Mouse (Mus musculus): ENCODE data around the gene Brwd1. TPM values are rescaled to one million over a fixed set of nuclear protein-coding genes. Genes with fewer than 3 reads are reported as not detected.
A peak's percentile ranks its signal among the peaks of the same experiment; 100 is the strongest.

Gene Brwd1
- polyA plus RNA-seq (2015; fragmentation: Nextera tagmentation; extraction: Ambion mirVana) = 12.1 and 14.7 TPM in 2 replicates

- ATAC-seq (ENCODE audit: insufficient read depth) = peak; percentile 68
- Histone ChIP-seq H3K27ac (replicated peaks) (peak within 1 kb of the TSS; percentile 86), H3K4me3 (replicated peaks) (peak within 1 kb of the TSS; percentile 80), H3K4me1 (replicated peaks) (peaks cover 34% of the 10 kb centered on the region), H3K9me3 (replicated peaks) (no peaks in the 10 kb centered on the region), H3K36me3 (replicated peaks) (peaks cover 11% of the 10 kb centered on the region; the same call in 1 of the 2 replicates), H3K27me3 (peaks cover 38% of the 10 kb centered on the region), H3K9ac (peak within 1 kb of the TSS; percentile 69), H3K4me2 (peak within 1 kb of the TSS; percentile 93)
- 1% methylated on average over 80 of the region's 107 CpGs for WGBS (ENCODE audit: insufficient replicate concordance)
Observed at GRCm38 (mm10) chr16:96082301-96083178, at the start of gene Brwd1. Brwd1 (minus strand) TSS chr16:96082526.

- no peaks in the 10 kb centered on the region for H3K9me3 ChIP-seq (replicated peaks)
- H3K4me3 ChIP-seq (replicated peaks) = peak overlapping the region; percentile 71
- H3K27ac ChIP-seq (replicated peaks) = peak overlapping the region; percentile 67; the same call in 1 of the 2 replicates
- H3K9ac ChIP-seq = peak overlapping the region; percentile 69
- 6% methylated on average over 9 of the region's 9 CpGs for WGBS (ENCODE audit: insufficient replicate concordance)
- H3K4me1 ChIP-seq (replicated peaks) = peaks cover 31% of the 10 kb centered on the region
- H3K4me2 ChIP-seq = peak overlapping the region; percentile 92
- ATAC-seq (ENCODE audit: insufficient read depth) = no peak
- H3K36me3 ChIP-seq (replicated peaks) = peaks cover 21% of the 10 kb centered on the region
- H3K27me3 ChIP-seq = peaks cover 21% of the 10 kb centered on the region
Observed at GRCm38 (mm10) chr16:96128466-96128865, 46.1 kb upstream of the Brwd1 start.

- H3K27me3 ChIP-seq = peaks cover 21% of the 10 kb centered on the region
- H3K9ac ChIP-seq = peak within 1 kb of the TSS; percentile 69
- H3K4me1 ChIP-seq (replicated peaks) = peaks cover 31% of the 10 kb centered on the region
- H3K27ac ChIP-seq (replicated peaks) = peak within 1 kb of the TSS; percentile 72
- peak; percentile 89 for ATAC-seq (ENCODE audit: insufficient read depth)
- peak within 1 kb of the TSS; percentile 92 for H3K4me2 ChIP-seq
- H3K36me3 ChIP-seq (replicated peaks) = peaks cover 28% of the 10 kb centered on the region
- WGBS (ENCODE audit: insufficient replicate concordance) = under 1% methylated on average over 58 of the region's 72 CpGs
- H3K9me3 ChIP-seq (replicated peaks) = no peaks in the 10 kb centered on the region
- peak within 1 kb of the TSS; percentile 71 for H3K4me3 ChIP-seq (replicated peaks)
Observed at GRCm38 (mm10) chr16:96127657-96128344, 45.5 kb upstream of the Brwd1 start, which contains the start of gene Hmgn1. Hmgn1 (minus strand) TSS chr16:96127729.

- WGBS (ENCODE audit: insufficient replicate concordance) = under 1% methylated on average over 50 of the region's 52 CpGs
- H3K4me3 ChIP-seq (replicated peaks) = peak overlapping the region; percentile 71
- H3K9ac ChIP-seq = peak overlapping the region; percentile 69
- ATAC-seq (ENCODE audit: insufficient read depth) = peak; percentile 27
- no peaks in the 10 kb centered on the region for H3K9me3 ChIP-seq (replicated peaks)
- peaks cover 31% of the 10 kb centered on the region for H3K36me3 ChIP-seq (replicated peaks)
- H3K27ac ChIP-seq (replicated peaks) = peak overlapping the region; percentile 72
- H3K4me1 ChIP-seq (replicated peaks) = peaks cover 31% of the 10 kb centered on the region
- peak overlapping the region; percentile 92 for H3K4me2 ChIP-seq
- H3K27me3 ChIP-seq = peaks cover 21% of the 10 kb centered on the region
Observed at GRCm38 (mm10) chr16:96127288-96127656, 44.9 kb upstream of the Brwd1 start.

GRCm38 (mm10) chr16:96126684-96127171 lies 44.4 kb upstream of the Brwd1 start:
- peaks cover 21% of the 10 kb centered on the region for H3K27me3 ChIP-seq
- peak overlapping the region; percentile 92 for H3K4me2 ChIP-seq
- H3K4me3 ChIP-seq (replicated peaks) = peak overlapping the region; percentile 71
- peaks cover 31% of the 10 kb centered on the region for H3K4me1 ChIP-seq (replicated peaks)
- H3K36me3 ChIP-seq (replicated peaks) = peaks cover 31% of the 10 kb centered on the region
- H3K9me3 ChIP-seq (replicated peaks) = no peaks in the 10 kb centered on the region
- peak overlapping the region; percentile 69 for H3K9ac ChIP-seq
- peak overlapping the region; percentile 72 for H3K27ac ChIP-seq (replicated peaks)
- 2% methylated on average over 19 of the region's 19 CpGs for WGBS (ENCODE audit: insufficient replicate concordance)
- no peak for ATAC-seq (ENCODE audit: insufficient read depth)

- Histone ChIP-seq H3K9me3 (replicated peaks) (no peaks in the 10 kb centered on the region), H3K4me3 (replicated peaks) (no peak overlapping the region), H3K4me2 (no peak overlapping the region), H3K9ac (no peak overlapping the region), H3K36me3 (replicated peaks) (peaks cover 31% of the 10 kb centered on the region), H3K27ac (replicated peaks) (no peak overlapping the region), H3K27me3 (no peaks in the 10 kb centered on the region), H3K4me1 (replicated peaks) (no peaks in the 10 kb centered on the region)
- no peak for ATAC-seq (ENCODE audit: insufficient read depth)
- 48% methylated on average over 4 of the region's 4 CpGs for WGBS (ENCODE audit: insufficient replicate concordance)
Observed at GRCm38 (mm10) chr16:96120022-96120623, 37.8 kb upstream of the Brwd1 start.

- H3K4me1 ChIP-seq (replicated peaks) = no peaks in the 10 kb centered on the region
- no peak overlapping the region for H3K27ac ChIP-seq (replicated peaks)
- no peaks in the 10 kb centered on the region for H3K27me3 ChIP-seq
- ATAC-seq (ENCODE audit: insufficient read depth) = no peak
- no peak overlapping the region for H3K9ac ChIP-seq
- no peaks in the 10 kb centered on the region for H3K36me3 ChIP-seq (replicated peaks)
- H3K9me3 ChIP-seq (replicated peaks) = no peaks in the 10 kb centered on the region
- 37% methylated on average over 4 of the region's 4 CpGs for WGBS (ENCODE audit: insufficient replicate concordance)
- no peak overlapping the region for H3K4me3 ChIP-seq (replicated peaks)
- H3K4me2 ChIP-seq = no peak overlapping the region
Observed at GRCm38 (mm10) chr16:96114729-96115128, 32.4 kb upstream of the Brwd1 start.

- Histone ChIP-seq H3K36me3 (replicated peaks) (no peaks in the 10 kb centered on the region), H3K4me1 (replicated peaks) (no peaks in the 10 kb centered on the region), H3K9ac (no peak overlapping the region), H3K4me2 (no peak overlapping the region), H3K27ac (replicated peaks) (no peak overlapping the region), H3K27me3 (no peaks in the 10 kb centered on the region), H3K9me3 (replicated peaks) (no peaks in the 10 kb centered on the region), H3K4me3 (replicated peaks) (no peak overlapping the region)
- no peak for ATAC-seq (ENCODE audit: insufficient read depth)
- WGBS (ENCODE audit: insufficient replicate concordance) = 37% methylated on average over 2 of the region's 2 CpGs
Observed at GRCm38 (mm10) chr16:96112769-96113168, 30.4 kb upstream of the Brwd1 start.

GRCm38 (mm10) chr16:96110655-96111345 lies 28.5 kb upstream of the Brwd1 start:
- WGBS (ENCODE audit: insufficient replicate concordance) = 60% methylated on average over 5 of the region's 5 CpGs

GRCm38 (mm10) chr16:96109673-96110072 lies 27.3 kb upstream of the Brwd1 start:
- no peaks in the 10 kb centered on the region for H3K27me3 ChIP-seq
- WGBS (ENCODE audit: insufficient replicate concordance) = 34% methylated on average over 4 of the region's 4 CpGs
- H3K9ac ChIP-seq = no peak overlapping the region
- ATAC-seq (ENCODE audit: insufficient read depth) = no peak
- no peaks in the 10 kb centered on the region for H3K9me3 ChIP-seq (replicated peaks)
- no peaks in the 10 kb centered on the region for H3K36me3 ChIP-seq (replicated peaks)
- H3K27ac ChIP-seq (replicated peaks) = no peak overlapping the region
- H3K4me2 ChIP-seq = no peak overlapping the region
- no peak overlapping the region for H3K4me3 ChIP-seq (replicated peaks)
- no peaks in the 10 kb centered on the region for H3K4me1 ChIP-seq (replicated peaks)

More at GRCm38 (mm10) chr16:96110655-96111345, 28.5 kb upstream of the Brwd1 start:
- no peak overlapping the region for H3K27ac ChIP-seq (replicated peaks)
- no peak overlapping the region for H3K4me3 ChIP-seq (replicated peaks)
- no peak for ATAC-seq (ENCODE audit: insufficient read depth)
- no peaks in the 10 kb centered on the region for H3K27me3 ChIP-seq
- H3K4me1 ChIP-seq (replicated peaks) = no peaks in the 10 kb centered on the region
- H3K4me2 ChIP-seq = no peak overlapping the region
- no peak overlapping the region for H3K9ac ChIP-seq
- H3K9me3 ChIP-seq (replicated peaks) = no peaks in the 10 kb centered on the region
- no peaks in the 10 kb centered on the region for H3K36me3 ChIP-seq (replicated peaks)

Data from liver, embryonic 15.5 days (tissue).